Mouse (Mus musculus): ENCODE data around the gene Prpf4b.

The Prpf4b gene

GRCm38 (mm10) chr13:34875166-34875710 lies at the start of gene Prpf4b:
Gene Prpf4b (plus strand): TSS chr13:34875302.
- in situ Hi-C loops (cut with MboI; ENCODE audit: low sequenced_read_pairs): no loop called here

- in situ Hi-C loops (cut with MboI; ENCODE audit: low sequenced_read_pairs): no loop called here
These were observed 48.1 kb upstream of the Prpf4b start for GRCm38 (mm10) chr13:34826760-34827690.

GRCm38 (mm10) chr13:34827988-34828882 lies 46.9 kb upstream of the Prpf4b start:
- in situ Hi-C loops (cut with MboI; ENCODE audit: low sequenced_read_pairs): no loop called here

GRCm38 (mm10) chr13:34842851-34843250 lies 32.3 kb upstream of the Prpf4b start:
- in situ Hi-C loops (cut with MboI; ENCODE audit: low sequenced_read_pairs): no loop called here

- in situ Hi-C loops (cut with MboI; ENCODE audit: low sequenced_read_pairs): loop anchor here (25.0 kb wide), 1 partner anchor 663 kb away; no protein-coding TSS in a partner anchor
These were observed 24.3 kb upstream of the Prpf4b start for GRCm38 (mm10) chr13:34850759-34851158.

GRCm38 (mm10) chr13:34851191-34851784 lies 23.8 kb upstream of the Prpf4b start:
- in situ Hi-C loops (cut with MboI; ENCODE audit: low sequenced_read_pairs): loop anchor here (25.0 kb wide), 1 partner anchor 664 kb away; no protein-coding TSS in a partner anchor

- in situ Hi-C loops (cut with MboI; ENCODE audit: low sequenced_read_pairs): loop anchor here (25.0 kb wide), 1 partner anchor 670 kb away; no protein-coding TSS in a partner anchor
These were observed 17.6 kb upstream of the Prpf4b start for GRCm38 (mm10) chr13:34857526-34857925.

GRCm38 (mm10) chr13:34859406-34859805 lies 15.7 kb upstream of the Prpf4b start:
- in situ Hi-C loops (cut with MboI; ENCODE audit: low sequenced_read_pairs): loop anchor here (25.0 kb wide), 1 partner anchor 672 kb away; no protein-coding TSS in a partner anchor

- in situ Hi-C loops (cut with MboI; ENCODE audit: low sequenced_read_pairs): loop anchor here (10.0 to 25.0 kb wide), 2 partner anchors 206 to 674 kb away; partner anchors contain the start of gene Pxdc1
These were observed 13.9 kb upstream of the Prpf4b start for GRCm38 (mm10) chr13:34861166-34861565.

GRCm38 (mm10) chr13:34864420-34865169 lies 10.5 kb upstream of the Prpf4b start:
- in situ Hi-C loops (cut with MboI; ENCODE audit: low sequenced_read_pairs): loop anchor here (10.0 to 25.0 kb wide), 2 partner anchors 210 to 677 kb away; partner anchors contain the start of gene Pxdc1

GRCm38 (mm10) chr13:34873801-34874681 lies 1.1 kb upstream of the Prpf4b start:
- in situ Hi-C loops (cut with MboI; ENCODE audit: low sequenced_read_pairs): loop anchor here (25.0 kb wide), 1 partner anchor 687 kb away; no protein-coding TSS in a partner anchor

- in situ Hi-C loops (cut with MboI; ENCODE audit: low sequenced_read_pairs): loop anchor here (25.0 kb wide), 1 partner anchor 687 kb away; no protein-coding TSS in a partner anchor
These were observed 366 bp upstream of the Prpf4b start for GRCm38 (mm10) chr13:34874736-34875135.

- in situ Hi-C loops (cut with MboI; ENCODE audit: low sequenced_read_pairs): no loop called here
These were observed 791 bp downstream of the Prpf4b start for GRCm38 (mm10) chr13:34875741-34876445.

- in situ Hi-C loops (cut with MboI; ENCODE audit: low sequenced_read_pairs): no loop called here
These were observed 1.4 kb downstream of the Prpf4b start for GRCm38 (mm10) chr13:34876481-34876880.

- in situ Hi-C loops (cut with MboI; ENCODE audit: low sequenced_read_pairs): no loop called here
These were observed 17.8 kb downstream of the Prpf4b start for GRCm38 (mm10) chr13:34892871-34893270.

GRCm38 (mm10) chr13:34914614-34915013 lies 39.5 kb downstream of the Prpf4b start:
- in situ Hi-C loops (cut with MboI; ENCODE audit: low sequenced_read_pairs): no loop called here

- in situ Hi-C loops (cut with MboI; ENCODE audit: low sequenced_read_pairs): no loop called here
These were observed 41.5 kb downstream of the Prpf4b start for GRCm38 (mm10) chr13:34916520-34917167.
